Mouse (Mus musculus) forebrain, embryonic 14.5 days (tissue): ENCODE measurements at regions not wholly inside any gene's neighbourhood (a gene's known extent, or its start where the extent isn't known, plus 50 kb on each side); places are given as distances from the start of the nearest gene placed in this dataset. TPM values are rescaled to one million over a fixed set of nuclear protein-coding genes. Genes with fewer than 3 reads are reported as not detected.

Experiments used
- microRNA-seq: library from miRNA; unstranded; fragments of <30 nt; microRNA quantifications from one replicate; pipeline ENCODE4, GENCODE M21; 2016

Small RNAs in the stretch of these regions (microRNA-seq; reads per million reads assigned to microRNA genes)
- gene Gm44396 = not detected
